Mouse (Mus musculus) embryonic facial prominence, embryonic 11.5 days (tissue): Measurements from ENCODE around the gene Smg6. TPM values are rescaled to one million over a fixed set of nuclear protein-coding genes. Genes with fewer than 3 reads are reported as not detected.

Experiments used
- ATAC-seq: fragments of 200-750 bp; cut with Nextera tagmentation; replicated peaks from 2 replicates; pipeline ENCODE4 v1.8.0; 2017; ENCODE audit warnings: low read depth; ENCODE audit not compliant: insufficient number of reproducible peaks, low FRiP score, low TSS enrichment
- DNase-seq: peaks from one replicate; pipeline ENCODE4 v3.0.0-alpha.2; 2015; ENCODE audit warnings: low spot score
- H3K27ac ChIP-seq: fragments of 300-500 bp; sonication (generic); replicated peaks from 2 replicates; pipeline ENCODE4 v1.5.1; 2014; ENCODE audit warnings: mild to moderate bottlenecking, low read depth, low read length, control low read depth
- H3K27me3 ChIP-seq: fragments of 300-500 bp; sonication (generic); 2 replicates; pipeline ENCODE4 v1.6.1; 2014; ENCODE audit warnings: mild to moderate bottlenecking, low read length, moderate library complexity, mixed read lengths; ENCODE audit not compliant: control insufficient read depth, insufficient read depth
- H3K36me3 ChIP-seq: fragments of 300-500 bp; sonication (generic); replicated peaks from 2 replicates; pipeline ENCODE4 v1.6.1; 2014; ENCODE audit warnings: low read depth, mild to moderate bottlenecking, low read length, moderate library complexity, mixed read lengths; ENCODE audit not compliant: control insufficient read depth, insufficient read depth
- H3K4me1 ChIP-seq: fragments of 300-500 bp; sonication (generic); 2 replicates; pipeline ENCODE4 v1.6.1; 2014; ENCODE audit warnings: low read length, mixed read lengths; ENCODE audit not compliant: control insufficient read depth, insufficient read depth
- H3K4me2 ChIP-seq: fragments of 300-500 bp; sonication (generic); 2 replicates; pipeline ENCODE4 v1.6.1; 2014; ENCODE audit warnings: low read depth, mild to moderate bottlenecking, control low read depth, low read length, moderate library complexity
- H3K4me3 ChIP-seq: fragments of 300-500 bp; sonication (generic); 2 replicates; pipeline ENCODE4 v1.5.1; 2014; ENCODE audit warnings: low read depth, low read length, control low read depth
- H3K9ac ChIP-seq: fragments of 300-500 bp; sonication (generic); replicated peaks from 2 replicates; pipeline ENCODE4 v1.6.1; 2014; ENCODE audit warnings: mild to moderate bottlenecking, control low read depth, low read length
- H3K9me3 ChIP-seq: fragments of 300-500 bp; sonication (generic); replicated peaks from 2 replicates; pipeline ENCODE4 v1.6.1; 2016; ENCODE audit warnings: mild to moderate bottlenecking, low read length, inconsistent platforms, mixed read lengths; ENCODE audit not compliant: control insufficient read depth
- WGBS: fragments of 180-500 bp; shearing (Covaris S2); extraction: QIAGEN DNeasy Blood & Tissue Kit; methylation state at CpG from one replicate; pipeline ENCODE4 v1.1.7; 2014; 5-methylcytosine and 5-hydroxymethylcytosine counted together
- polyA plus RNA-seq: library from polyadenylated mRNA; unstranded; fragments of >200 nt; fragmentation: Nextera tagmentation; extraction: Ambion mirVana; gene quantifications from 2 replicates; pipeline ENCODE4 v1.2.1, GENCODE M21; 2014

Gene Smg6
- polyA plus RNA-seq, 1 experiment from 2014 or later, result 16.8 TPM

- Histone ChIP-seq H3K27me3 (no peaks in the 10 kb centered on the region), H3K4me3 (peak within 1 kb of the TSS; percentile 72), H3K4me2 (peak within 1 kb of the TSS; percentile 69), H3K9me3 (no peaks in the 10 kb centered on the region), H3K4me1 (no peaks in the 10 kb centered on the region), H3K9ac (peak within 1 kb of the TSS; percentile 82), H3K36me3 (peaks cover 3% of the 10 kb centered on the region), H3K27ac (0 out of 2 replicates have a peak within 1 kb of the TSS, but pooled peaks have one; percentile 49)
- under 1% methylated on average over 71 of the region's 74 CpGs for WGBS
- ATAC-seq (peak; percentile 83), DNase-seq (peak; percentile 69)
Observed at GRCm38 (mm10) chr11:74896901-74897677, 28.5 kb upstream of the Smg6 start, which contains the start of gene Sgsm2. TSS of gene Sgsm2 (minus strand) at chr11:74897060.

- DNase-seq, result peak; percentile 94
- under 1% methylated on average over 54 of the region's 54 CpGs for WGBS
- peaks cover 3% of the 10 kb centered on the region for H3K36me3 ChIP-seq
- 0 out of 2 replicates have a peak within 1 kb of the TSS, but pooled peaks have one; percentile 49 for H3K27ac ChIP-seq
- no peaks in the 10 kb centered on the region for H3K9me3 ChIP-seq
- H3K4me1 ChIP-seq, result no peaks in the 10 kb centered on the region
- peak within 1 kb of the TSS; percentile 82 for H3K9ac ChIP-seq
- H3K4me3 ChIP-seq, result peak within 1 kb of the TSS; percentile 72
- ATAC-seq, result peak; percentile 80
- H3K27me3 ChIP-seq, result no peaks in the 10 kb centered on the region
- peak within 1 kb of the TSS; percentile 69 for H3K4me2 ChIP-seq
Observed at GRCm38 (mm10) chr11:74897678-74898516, 27.7 kb upstream of the Smg6 start, which contains the start of gene Tsr1. TSS of gene Tsr1 (plus strand) at chr11:74898071.

- peak overlapping the region; percentile 69 for H3K4me2 ChIP-seq
- DNase-seq, result no peak
- H3K4me1 ChIP-seq, result no peaks in the 10 kb centered on the region
- peak overlapping the region; percentile 72 for H3K4me3 ChIP-seq
- ATAC-seq, result no peak
- H3K9me3 ChIP-seq, result no peaks in the 10 kb centered on the region
- peak overlapping the region; percentile 82 for H3K9ac ChIP-seq
- H3K27ac ChIP-seq, result 0 out of 2 replicates have a peak overlapping the region, but pooled peaks have one; percentile 25
- peaks cover 3% of the 10 kb centered on the region for H3K36me3 ChIP-seq
- H3K27me3 ChIP-seq, result no peaks in the 10 kb centered on the region
- 0% methylated on average over 7 of the region's 7 CpGs for WGBS
Observed at GRCm38 (mm10) chr11:74898517-74898827, 27.2 kb upstream of the Smg6 start.

- H3K36me3 ChIP-seq, result peaks cover 3% of the 10 kb centered on the region
- H3K9ac ChIP-seq, result no peak overlapping the region
- WGBS, result 88% methylated on average over 6 of the region's 6 CpGs
- no peaks in the 10 kb centered on the region for H3K4me1 ChIP-seq
- ATAC-seq (no peak), DNase-seq (no peak)
- H3K9me3 ChIP-seq, result no peaks in the 10 kb centered on the region
- H3K27ac ChIP-seq, result no peak overlapping the region
- H3K4me3 ChIP-seq, result no peak overlapping the region
- H3K27me3 ChIP-seq, result no peaks in the 10 kb centered on the region
- H3K4me2 ChIP-seq, result no peak overlapping the region
Observed at GRCm38 (mm10) chr11:74901555-74901954, 24.1 kb upstream of the Smg6 start.

GRCm38 (mm10) chr11:74902416-74902815, 23.2 kb upstream of the Smg6 start:
- no peak for ATAC-seq
- 89% methylated on average over 5 of the region's 5 CpGs for WGBS
- Histone ChIP-seq H3K9ac (no peak overlapping the region), H3K36me3 (peaks cover 3% of the 10 kb centered on the region), H3K27me3 (no peaks in the 10 kb centered on the region), H3K9me3 (no peaks in the 10 kb centered on the region), H3K4me1 (no peaks in the 10 kb centered on the region), H3K4me3 (no peak overlapping the region), H3K27ac (no peak overlapping the region), H3K4me2 (no peak overlapping the region)
- DNase-seq, result no peak

DNA sequence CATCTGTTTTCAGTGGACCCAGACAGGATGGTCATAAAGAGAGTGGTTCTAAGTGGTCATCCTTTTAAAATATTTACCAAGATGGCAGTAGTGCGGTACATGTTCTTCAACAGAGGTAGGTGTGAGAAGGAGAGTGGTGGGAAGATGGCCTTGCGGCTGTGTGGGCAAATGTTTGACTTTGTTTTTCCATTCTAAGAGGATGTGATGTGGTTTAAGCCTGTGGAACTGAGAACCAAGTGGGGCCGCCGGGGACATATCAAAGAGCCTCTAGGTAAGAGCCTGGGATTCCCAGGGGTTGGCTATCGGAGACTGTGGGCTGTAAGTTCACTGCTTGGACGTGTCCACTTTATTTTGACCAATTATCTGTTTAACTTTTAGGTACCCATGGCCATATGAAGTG, 17.8 kb upstream of the Smg6 start:
- no peak overlapping the region for H3K27ac ChIP-seq
- ATAC-seq (no peak), DNase-seq (no peak)
- peaks cover 9% of the 10 kb centered on the region for H3K36me3 ChIP-seq
- WGBS, result 89% methylated on average over 6 of the region's 6 CpGs
- H3K4me3 ChIP-seq, result no peak overlapping the region
- no peak overlapping the region for H3K9ac ChIP-seq
- H3K9me3 ChIP-seq, result no peaks in the 10 kb centered on the region
- no peaks in the 10 kb centered on the region for H3K4me1 ChIP-seq
- no peak overlapping the region for H3K4me2 ChIP-seq
- no peaks in the 10 kb centered on the region for H3K27me3 ChIP-seq

DNA sequence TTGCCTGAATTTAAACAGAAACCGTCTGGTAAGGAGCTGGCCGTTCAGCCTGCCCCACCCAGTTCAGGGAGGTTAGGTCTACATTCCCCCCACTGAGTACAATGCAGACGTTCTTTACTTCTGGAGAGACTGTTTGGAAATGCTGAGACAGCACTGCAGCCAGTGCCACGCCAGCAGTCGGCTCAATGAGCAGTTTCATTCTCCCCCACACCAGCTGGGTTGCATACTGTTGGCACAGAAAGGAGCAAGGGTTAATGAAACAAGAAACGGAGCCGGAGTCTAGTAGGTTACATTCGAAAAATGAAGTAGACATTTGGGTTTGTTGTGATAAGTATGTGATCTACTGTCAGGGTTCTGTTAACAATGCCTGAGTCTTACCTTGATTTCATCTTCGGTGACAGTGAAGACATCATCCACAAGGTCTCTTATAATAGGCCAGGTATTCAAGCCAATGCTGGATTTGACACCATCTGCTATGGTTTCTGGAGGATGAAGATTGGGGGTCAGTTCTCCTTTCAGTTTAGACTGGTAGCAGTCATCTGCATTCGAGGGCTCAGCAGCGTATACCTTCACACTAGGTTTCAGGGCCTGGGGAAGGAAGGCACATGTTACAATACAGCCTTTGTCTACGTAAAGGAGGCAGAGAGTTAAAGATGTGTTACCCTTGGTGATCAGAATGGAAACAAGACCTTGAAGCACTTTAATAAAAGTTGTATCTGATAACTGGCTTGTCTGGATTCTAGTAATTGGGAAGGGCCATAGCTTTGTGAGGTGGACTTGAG, 16.8 kb upstream of the Smg6 start:
- WGBS, result 75% methylated on average over 12 of the region's 12 CpGs
- Histone ChIP-seq H3K36me3 (peaks cover 9% of the 10 kb centered on the region), H3K9ac (no peak overlapping the region), H3K27me3 (no peaks in the 10 kb centered on the region), H3K9me3 (no peaks in the 10 kb centered on the region), H3K4me3 (no peak overlapping the region), H3K4me2 (no peak overlapping the region), H3K27ac (no peak overlapping the region), H3K4me1 (no peaks in the 10 kb centered on the region)
- DNase-seq, result no peak
- no peak for ATAC-seq
